Mouse (Mus musculus) heart, embryonic 11.5 days (tissue): ENCODE data around the gene Dab1. TPM values are rescaled to one million over a fixed set of nuclear protein-coding genes. Genes with fewer than 3 reads are reported as not detected.

Experiments used
- ATAC-seq: fragments of 200-750 bp; cut with Nextera tagmentation; replicated peaks from 2 replicates; pipeline ENCODE4 v1.8.0; 2017; ENCODE audit warnings: moderate library complexity; ENCODE audit not compliant: insufficient number of reproducible peaks, low FRiP score, low TSS enrichment
- H3K27ac ChIP-seq: fragments of 300-500 bp; sonication (generic); 2 replicates; pipeline ENCODE4 v1.5.1; 2014; ENCODE audit warnings: mild to moderate bottlenecking, low read depth, low read length
- H3K27me3 ChIP-seq: fragments of 300-500 bp; sonication (generic); 2 replicates; pipeline ENCODE4 v1.6.1; 2014; ENCODE audit warnings: mild to moderate bottlenecking, low read length, mixed read lengths; ENCODE audit not compliant: control insufficient read depth, insufficient read depth
- H3K36me3 ChIP-seq: fragments of 300-500 bp; sonication (generic); 2 replicates; pipeline ENCODE4 v1.6.1; 2014; ENCODE audit warnings: mild to moderate bottlenecking, low read length, moderate library complexity, mixed read lengths; ENCODE audit not compliant: control insufficient read depth, insufficient read depth
- H3K4me1 ChIP-seq: fragments of 300-500 bp; sonication (generic); 2 replicates; pipeline ENCODE4 v1.6.1; 2014; ENCODE audit warnings: low read length; ENCODE audit not compliant: control insufficient read depth, insufficient read depth
- H3K4me2 ChIP-seq: fragments of 300-500 bp; sonication (generic); 2 replicates; pipeline ENCODE4 v1.6.1; 2014; ENCODE audit warnings: mild to moderate bottlenecking, moderate library complexity
- H3K4me3 ChIP-seq: fragments of 300-500 bp; sonication (generic); 2 replicates; pipeline ENCODE4 v1.5.1; 2014; ENCODE audit warnings: low read depth, low read length
- H3K9ac ChIP-seq: fragments of 300-500 bp; sonication (generic); 2 replicates; pipeline ENCODE4 v1.6.1; 2014; ENCODE audit warnings: mild to moderate bottlenecking, low read depth, low read length, moderate library complexity
- H3K9me3 ChIP-seq: fragments of 300-500 bp; sonication (generic); replicated peaks from 2 replicates; pipeline ENCODE4 v1.6.1; 2016; ENCODE audit warnings: low read length; ENCODE audit not compliant: control insufficient read depth
- WGBS: fragments of 180-500 bp; shearing (Covaris S2); extraction: QIAGEN DNeasy Blood & Tissue Kit; methylation state at CpG from one replicate; pipeline ENCODE4 v1.1.7; 2014; ENCODE audit not compliant: insufficient replicate concordance; 5-methylcytosine and 5-hydroxymethylcytosine counted together
- polyA plus RNA-seq: library from polyadenylated mRNA; unstranded; fragments of >200 nt; fragmentation: Nextera tagmentation; extraction: Ambion mirVana; gene quantifications from 2 replicates; pipeline ENCODE4 v1.2.1, GENCODE M21; 2014

Gene Dab1
- polyA plus RNA-seq, 1 experiment from 2014 or later, result 1.9 TPM

DNA sequence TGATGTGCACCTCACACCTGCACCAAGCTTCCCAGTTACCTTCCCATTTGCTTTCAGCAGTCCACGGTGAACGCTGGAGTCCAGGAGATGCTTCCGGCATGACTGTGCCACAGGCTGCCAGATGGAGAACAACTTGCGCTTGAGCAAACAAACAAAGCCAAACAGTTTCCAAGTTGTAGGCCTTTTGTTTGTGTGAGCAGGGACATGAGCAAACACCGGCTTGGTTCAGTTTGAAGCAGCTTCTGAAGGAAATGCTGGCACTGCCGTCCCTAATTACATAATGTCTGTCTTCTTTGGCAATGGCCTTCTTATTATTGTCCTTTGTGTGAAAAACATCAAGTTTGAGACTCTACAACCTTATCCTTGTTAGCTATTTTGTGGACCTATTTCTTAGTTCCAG lies 664.7 kb downstream of the Dab1 start:
- no peaks in the 10 kb centered on the region for H3K9me3 ChIP-seq
- 80% methylated on average over 6 of the region's 6 CpGs for WGBS
- H3K4me1 ChIP-seq, result no peaks in the 10 kb centered on the region
- no peak overlapping the region for H3K4me3 ChIP-seq
- no peak for ATAC-seq
- no peaks in the 10 kb centered on the region for H3K27me3 ChIP-seq
- no peaks in the 10 kb centered on the region for H3K36me3 ChIP-seq
- no peak overlapping the region for H3K9ac ChIP-seq
- no peak overlapping the region for H3K4me2 ChIP-seq
- no peak overlapping the region for H3K27ac ChIP-seq

DNA sequence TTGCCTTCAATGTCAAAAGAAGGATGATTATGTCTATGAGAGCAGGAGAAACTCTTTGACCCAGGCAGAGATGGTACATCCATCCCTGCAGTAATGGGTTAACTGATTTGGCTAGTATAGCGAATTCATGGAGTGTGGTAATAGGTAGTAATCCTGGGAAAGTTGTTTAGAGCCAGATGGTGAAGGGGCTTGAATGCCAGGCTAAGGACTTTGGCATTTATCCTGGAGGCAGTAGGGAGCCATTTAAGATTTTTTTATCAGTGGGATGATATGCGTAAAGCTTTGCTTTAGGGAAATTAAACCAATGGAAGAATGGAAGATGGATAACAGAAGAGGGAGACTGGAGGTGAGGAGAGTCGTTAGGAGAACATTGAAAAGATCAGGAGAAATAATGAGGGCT lies 669.2 kb downstream of the Dab1 start:
- Histone ChIP-seq H3K27ac (no peak overlapping the region), H3K36me3 (no peaks in the 10 kb centered on the region), H3K4me2 (no peak overlapping the region), H3K4me1 (no peaks in the 10 kb centered on the region), H3K9me3 (no peaks in the 10 kb centered on the region), H3K27me3 (no peaks in the 10 kb centered on the region), H3K9ac (no peak overlapping the region), H3K4me3 (no peak overlapping the region)
- no peak for ATAC-seq
- 64% methylated on average over 3 of the region's 3 CpGs for WGBS

DNA sequence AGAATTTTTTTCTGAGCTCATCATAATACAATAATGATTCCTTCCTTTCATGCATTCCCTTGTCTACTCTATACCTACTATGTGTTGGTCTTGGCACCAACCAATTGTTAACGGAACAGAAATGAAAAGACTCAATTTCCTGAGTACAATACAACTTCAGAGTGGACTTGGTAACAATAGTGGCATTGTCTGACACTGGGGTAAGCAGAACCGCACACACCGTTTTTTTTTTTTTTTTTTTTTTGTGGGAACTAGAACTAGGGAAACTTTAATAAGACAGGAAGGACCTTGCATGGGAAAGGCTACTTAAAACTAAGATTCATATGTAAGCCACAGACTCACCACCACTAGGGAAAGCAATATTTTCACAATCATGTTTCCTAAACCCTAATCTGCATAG lies 682.6 kb downstream of the Dab1 start:
- no peak for ATAC-seq
- Histone ChIP-seq H3K4me2 (no peak overlapping the region), H3K36me3 (no peaks in the 10 kb centered on the region)

DNA sequence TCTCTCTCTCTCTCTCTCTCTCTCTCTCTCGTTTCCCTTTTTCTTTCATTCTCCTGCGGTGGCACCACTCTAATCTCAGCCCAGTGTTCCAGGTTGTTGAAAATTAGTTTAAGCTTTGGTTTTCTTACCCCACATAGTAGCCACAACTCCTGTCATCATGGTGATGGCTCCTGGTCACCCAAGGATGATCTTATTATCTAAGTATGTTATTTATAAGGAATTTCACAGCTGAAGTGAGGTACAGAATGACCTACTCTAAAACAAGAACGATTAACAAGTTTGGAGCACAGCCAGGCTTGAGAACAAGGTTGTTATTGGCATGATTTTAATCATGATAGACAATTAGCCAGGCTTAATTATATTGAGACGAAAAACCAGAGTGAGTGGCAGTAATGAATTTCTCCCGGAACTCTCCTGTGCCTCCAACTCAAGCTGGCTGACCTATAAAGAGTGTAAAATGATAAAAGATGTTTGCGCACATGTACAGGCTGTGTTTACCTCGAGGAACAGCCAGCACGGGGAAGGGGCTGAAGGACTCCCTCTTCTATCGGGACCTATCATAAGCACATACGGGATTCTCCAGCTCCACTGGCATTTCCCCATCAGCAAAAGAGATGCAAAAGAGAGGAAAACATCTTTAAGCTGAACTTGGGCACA lies 684.0 kb downstream of the Dab1 start:
- Histone ChIP-seq H3K27me3 (no peaks in the 10 kb centered on the region), H3K9ac (no peak overlapping the region), H3K27ac (no peak overlapping the region), H3K4me2 (no peak overlapping the region), H3K36me3 (no peaks in the 10 kb centered on the region), H3K9me3 (no peaks in the 10 kb centered on the region), H3K4me3 (no peak overlapping the region), H3K4me1 (no peaks in the 10 kb centered on the region)
- 76% methylated on average over 10 of the region's 10 CpGs for WGBS
- no peak for ATAC-seq

More for the DNA sequence above, 682.6 kb downstream of the Dab1 start:
- Histone ChIP-seq H3K9ac (no peak overlapping the region), H3K27ac (no peak overlapping the region), H3K9me3 (no peaks in the 10 kb centered on the region), H3K27me3 (no peaks in the 10 kb centered on the region), H3K4me1 (no peaks in the 10 kb centered on the region), H3K4me3 (no peak overlapping the region)
- WGBS, result 65% methylated on average over 3 of the region's 3 CpGs

DNA sequence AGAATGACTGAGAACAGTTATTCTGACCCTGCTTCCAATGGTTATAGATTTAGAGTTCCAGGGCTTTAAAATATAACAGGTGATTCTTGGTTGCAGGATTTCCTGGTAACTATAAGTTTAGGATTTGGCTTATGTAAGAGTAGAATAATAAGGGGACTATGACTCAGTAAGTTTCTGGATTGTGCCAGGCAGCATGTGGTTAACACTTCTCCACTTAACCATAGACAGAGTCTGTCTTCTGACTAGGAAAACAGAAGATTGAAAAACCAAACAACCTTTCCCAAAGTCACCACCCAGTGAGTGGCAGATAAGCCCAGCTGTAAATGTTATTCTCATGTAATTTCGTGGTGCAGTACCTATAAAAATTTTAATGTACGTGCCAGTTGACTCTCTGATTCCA lies 688.6 kb downstream of the Dab1 start:
- no peak for ATAC-seq
- Histone ChIP-seq H3K27ac (no peak overlapping the region), H3K9me3 (no peaks in the 10 kb centered on the region), H3K4me3 (no peak overlapping the region), H3K4me2 (no peak overlapping the region), H3K9ac (no peak overlapping the region), H3K27me3 (no peaks in the 10 kb centered on the region), H3K4me1 (no peaks in the 10 kb centered on the region), H3K36me3 (no peaks in the 10 kb centered on the region)
- 70% methylated on average over 2 of the region's 2 CpGs for WGBS

DNA sequence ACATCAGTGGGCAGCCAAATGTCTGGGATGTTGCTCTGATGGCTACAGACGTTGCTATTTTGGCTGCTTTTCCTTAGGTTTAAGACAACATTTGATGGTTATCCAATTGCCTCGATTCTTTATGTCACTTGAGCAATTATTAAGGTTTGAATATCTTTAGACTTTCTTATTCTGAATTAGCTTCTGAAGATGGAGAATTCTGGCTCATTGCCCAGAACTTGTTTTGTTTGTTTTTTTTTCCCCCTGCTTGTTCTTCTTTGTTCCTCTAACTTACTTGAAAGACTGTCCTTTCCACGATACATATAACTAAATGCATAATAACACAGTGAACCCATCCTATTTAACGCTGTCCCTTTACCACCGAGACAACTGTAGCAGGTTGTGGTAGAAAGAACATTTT lies 707.1 kb downstream of the Dab1 start:
- H3K27me3 ChIP-seq, result no peaks in the 10 kb centered on the region
- no peaks in the 10 kb centered on the region for H3K9me3 ChIP-seq
- no peak overlapping the region for H3K4me2 ChIP-seq
- H3K4me3 ChIP-seq, result no peak overlapping the region
- H3K9ac ChIP-seq, result no peak overlapping the region
- 72% methylated on average over 5 of the region's 5 CpGs for WGBS
- no peak for ATAC-seq
- no peaks in the 10 kb centered on the region for H3K4me1 ChIP-seq
- H3K27ac ChIP-seq, result no peak overlapping the region
- no peaks in the 10 kb centered on the region for H3K36me3 ChIP-seq

DNA sequence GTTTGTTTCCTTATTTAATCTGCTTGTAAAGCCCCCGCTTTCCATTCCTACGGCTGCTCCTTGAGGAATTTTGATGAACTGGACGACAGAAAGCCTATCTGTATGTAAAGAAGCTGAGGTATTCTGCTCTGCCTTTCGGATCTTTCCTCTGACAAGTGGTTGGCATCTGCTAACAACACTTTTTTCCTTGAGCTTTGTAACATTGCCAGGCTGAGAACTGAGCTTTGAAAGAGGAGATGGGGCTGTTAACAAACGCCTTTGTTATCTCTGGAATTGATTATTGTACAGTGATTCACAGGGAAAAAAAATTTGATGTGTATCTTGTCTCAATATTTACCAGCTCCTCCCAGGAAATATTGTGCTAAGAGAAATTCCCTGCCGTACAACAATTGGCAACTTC lies 712.7 kb downstream of the Dab1 start:
- H3K4me2 ChIP-seq, result no peak overlapping the region
- H3K27ac ChIP-seq, result no peak overlapping the region
- no peak overlapping the region for H3K4me3 ChIP-seq
- ATAC-seq, result no peak
- no peaks in the 10 kb centered on the region for H3K9me3 ChIP-seq
- no peaks in the 10 kb centered on the region for H3K36me3 ChIP-seq
- H3K4me1 ChIP-seq, result no peaks in the 10 kb centered on the region
- WGBS, result 35% methylated on average over 6 of the region's 6 CpGs
- no peaks in the 10 kb centered on the region; the same call in 1 of the 2 replicates for H3K27me3 ChIP-seq
- H3K9ac ChIP-seq, result no peak overlapping the region

DNA sequence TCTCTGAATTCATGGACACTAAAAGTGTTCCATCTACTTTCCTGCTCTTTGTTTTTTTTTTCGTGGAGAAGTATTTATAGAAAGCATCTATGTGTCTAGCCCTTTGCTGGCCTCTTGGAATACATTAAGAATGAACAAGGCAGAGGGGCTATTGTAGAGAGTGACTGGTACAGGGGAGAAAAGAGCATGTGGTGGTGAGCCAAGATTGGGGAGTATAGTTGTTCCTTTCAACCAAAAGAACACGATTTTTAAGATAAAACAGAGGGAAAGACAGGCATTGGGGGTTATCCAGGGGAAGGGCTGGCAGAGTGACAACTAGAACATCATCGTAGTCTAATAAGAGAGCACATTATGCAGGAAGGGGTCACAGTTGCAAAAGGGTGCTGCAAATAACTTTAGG lies 713.2 kb downstream of the Dab1 start:
- no peaks in the 10 kb centered on the region; the same call in 1 of the 2 replicates for H3K27me3 ChIP-seq
- H3K9ac ChIP-seq, result no peak overlapping the region
- H3K27ac ChIP-seq, result no peak overlapping the region
- 48% methylated on average over 3 of the region's 3 CpGs for WGBS
- no peak for ATAC-seq
- H3K36me3 ChIP-seq, result no peaks in the 10 kb centered on the region
- H3K4me3 ChIP-seq, result no peak overlapping the region
- no peak overlapping the region for H3K4me2 ChIP-seq
- H3K4me1 ChIP-seq, result no peaks in the 10 kb centered on the region
- H3K9me3 ChIP-seq, result no peaks in the 10 kb centered on the region

DNA sequence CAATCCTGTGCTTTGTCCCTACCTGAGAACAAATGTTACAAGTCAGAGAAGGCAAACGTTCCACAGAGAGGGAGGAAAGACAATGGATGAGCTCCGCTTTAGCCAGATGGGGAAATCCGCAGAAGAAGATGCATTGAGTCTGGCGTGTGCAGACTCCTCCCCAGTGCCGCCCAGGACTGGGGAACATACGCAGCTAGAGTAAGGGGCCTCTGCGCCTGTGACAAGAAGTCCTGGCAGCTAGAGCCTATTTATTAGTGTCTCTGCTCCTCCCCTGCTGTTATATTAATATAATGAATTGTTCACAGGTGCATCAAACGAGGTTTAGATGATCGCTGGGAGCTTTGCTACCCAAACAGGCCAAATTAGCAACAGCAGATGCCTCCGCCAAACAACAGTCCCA lies 718.1 kb downstream of the Dab1 start:
- no peak overlapping the region for H3K9ac ChIP-seq
- WGBS, result 76% methylated on average over 10 of the region's 10 CpGs
- H3K9me3 ChIP-seq, result no peaks in the 10 kb centered on the region
- ATAC-seq, result no peak
- no peaks in the 10 kb centered on the region; the same call in 1 of the 2 replicates for H3K27me3 ChIP-seq
- H3K36me3 ChIP-seq, result no peaks in the 10 kb centered on the region
- no peak overlapping the region for H3K27ac ChIP-seq
- H3K4me1 ChIP-seq, result no peaks in the 10 kb centered on the region
- H3K4me3 ChIP-seq, result no peak overlapping the region
- H3K4me2 ChIP-seq, result no peak overlapping the region
